ENCODE assay signal across 13 mouse cellular contexts in the genomic region with DNA sequence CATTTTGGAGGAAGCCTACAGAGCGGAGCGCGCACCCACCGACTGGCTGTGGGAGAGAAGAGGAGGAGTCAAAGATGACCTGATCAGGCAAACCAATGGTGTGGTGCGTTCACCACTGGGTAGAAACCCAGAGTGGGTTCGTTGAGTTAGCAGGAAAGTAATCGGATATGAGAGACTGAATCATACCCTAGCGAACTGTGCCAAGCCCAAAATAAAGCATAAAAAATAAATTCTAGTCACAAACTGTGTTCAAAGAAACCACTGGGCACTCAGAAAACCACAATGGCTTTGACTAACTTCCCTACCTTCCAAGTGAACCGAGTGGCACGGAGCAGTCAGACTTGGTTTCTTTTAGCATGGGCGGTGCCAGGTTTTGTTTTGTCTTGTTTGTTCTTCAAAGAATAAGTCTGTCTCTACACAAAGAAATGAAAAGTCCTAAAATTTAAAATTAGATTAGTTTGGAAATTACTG. TPM values are rescaled to one million over a fixed set of nuclear protein-coding genes. Genes with fewer than 3 reads are reported as not detected.
DNase-seq lines count a peak whose midpoint lies in the region; ATAC-seq and TF ChIP-seq lines count a peak whose summit lies in the region.
"Had no signal": no experiment of that assay in that cellular context is flagged by ENCODE, and none has a peak within 500 bp of the region (broad histone marks: within the 10 kb centered on the region; RNA-seq: fewer than 3 reads in every experiment).

No protein-coding gene starts in this region.

- peak overlapping the region; percentile 57; the same call in 1 of the 2 replicates for H3K27ac ChIP-seq in heart, embryonic 15.5 days
- H3K27ac ChIP-seq in embryonic facial prominence, embryonic 15.5 days (replicated peaks) = peak overlapping the region; percentile 36; the same call in 1 of the 2 replicates
- H3K27ac ChIP-seq: liver, embryonic 12.5 days; neural tube, embryonic 13.5 days had no signal

- H3K4me1 ChIP-seq in heart, embryonic 15.5 days (replicated peaks) = 0 out of 2 replicates have a peak, but pooled peaks cover 4% of the 10 kb centered on the region
- H3K4me1 ChIP-seq in E14TG2a.4 (replicated peaks; ENCODE audit: low read depth, low read length) = peaks cover 10% of the 10 kb centered on the region
- H3K4me1 ChIP-seq in embryonic facial prominence, embryonic 15.5 days = no peaks in the 10 kb centered on the region
- H3K4me1 ChIP-seq: liver, embryonic 12.5 days; neural tube, embryonic 13.5 days had no signal

- DNase-seq in heart, adult 9 months (ENCODE audit: low spot score in 2 of 2) = no peak
- peak; percentile 19 for DNase-seq in naive thymus-derived CD4-positive, alpha-beta T cell, adult 2 months (ENCODE audit: low read depth)
- no peak for DNase-seq in layer of hippocampus, adult 8-10 months (ENCODE audit: low spot score in 2 of 2)
- DNase-seq in kidney, postnatal 25 days = no peak
- DNase-seq: lung, postnatal 4 days; right cerebral cortex, postnatal 4 days had no signal

- no peaks in the 10 kb centered on the region for H3K36me3 ChIP-seq in heart, embryonic 15.5 days
- no peaks in the 10 kb centered on the region for H3K36me3 ChIP-seq in E14TG2a.4 (ENCODE audit: insufficient read depth, low read length)
- no peaks in the 10 kb centered on the region for H3K36me3 ChIP-seq in embryonic facial prominence, embryonic 15.5 days
- H3K36me3 ChIP-seq: liver, embryonic 12.5 days; neural tube, embryonic 13.5 days had no signal

- 87% methylated on average over 11 of the region's 11 CpGs for WGBS in heart, embryonic 15.5 days
- 60% methylated on average over 11 of the region's 11 CpGs for WGBS in embryonic facial prominence, embryonic 15.5 days

- no peaks in the 10 kb centered on the region for H3K27me3 ChIP-seq in heart, embryonic 15.5 days
- no peaks in the 10 kb centered on the region for H3K27me3 ChIP-seq in E14TG2a.4 (ENCODE audit: insufficient read depth, low read length)
- H3K27me3 ChIP-seq in embryonic facial prominence, embryonic 15.5 days = no peaks in the 10 kb centered on the region
- H3K27me3 ChIP-seq: liver, embryonic 12.5 days; neural tube, embryonic 13.5 days had no signal

- H3K4me3 ChIP-seq in heart, embryonic 15.5 days = no peak overlapping the region
- 0 out of 2 replicates have a peak overlapping the region, but pooled peaks have one; percentile 5 for H3K4me3 ChIP-seq in E14TG2a.4 (replicated peaks; ENCODE audit: low read length)
- no peak overlapping the region for H3K4me3 ChIP-seq in embryonic facial prominence, embryonic 15.5 days (replicated peaks)
- H3K4me3 ChIP-seq: liver, embryonic 12.5 days; neural tube, embryonic 13.5 days had no signal

- ATAC-seq in heart, embryonic 15.5 days (replicated peaks; ENCODE audit: insufficient number of reproducible peaks, insufficient read depth, low FRiP score, low read depth) = no peak
- ATAC-seq in embryonic facial prominence, embryonic 15.5 days (ENCODE audit: insufficient number of reproducible peaks, low FRiP score, low TSS enrichment, low read depth) = peak; percentile 75; the same call in 1 of the 2 replicates
- ATAC-seq: forebrain, embryonic 14.5 days; intestine, postnatal 0 days; liver, embryonic 12.5 days had no signal

- TF ChIP-seq CTCF in E14TG2a.4 (conservative IDR thresholded peaks at IDR 0.05; ENCODE audit: low read length) = no peak

- H3K9me3 ChIP-seq in heart, embryonic 15.5 days (replicated peaks) = no peaks in the 10 kb centered on the region
- no peaks in the 10 kb centered on the region for H3K9me3 ChIP-seq in E14TG2a.4 (ENCODE audit: low read length)
- H3K9me3 ChIP-seq in embryonic facial prominence, embryonic 15.5 days (replicated peaks) = no peaks in the 10 kb centered on the region
- H3K9me3 ChIP-seq: liver, embryonic 12.5 days; neural tube, embryonic 13.5 days had no signal

- H3K9ac ChIP-seq in heart, embryonic 15.5 days = no peak overlapping the region
- no peak overlapping the region for H3K9ac ChIP-seq in embryonic facial prominence, embryonic 15.5 days
- H3K9ac ChIP-seq: liver, embryonic 12.5 days; neural tube, embryonic 13.5 days had no signal

- no peak overlapping the region for H3K4me2 ChIP-seq in heart, embryonic 15.5 days
- no peak overlapping the region for H3K4me2 ChIP-seq in embryonic facial prominence, embryonic 15.5 days (replicated peaks)
- H3K4me2 ChIP-seq: liver, embryonic 12.5 days; neural tube, embryonic 13.5 days had no signal

RNA-seq across cellular contexts. Expression of a gene that starts 42.7 kb away (rescaled TPM):
- polyA plus RNA-seq in heart, embryonic 15.5 days (2015; fragmentation: Nextera tagmentation; extraction: Ambion mirVana) = 193 and 207 TPM in 2 replicates
- polyA plus RNA-seq in embryonic facial prominence, embryonic 15.5 days (2015; fragmentation: Nextera tagmentation; extraction: Ambion mirVana) = 265 and 271 TPM in 2 replicates
- total RNA-seq in layer of hippocampus, adult 8-10 months (2022) = 100 to 1,000 TPM in 3 of 4 experiments, 10 to 100 TPM in 1; 99.4 to 115 (median 107) TPM
